Mouse (Mus musculus): ENCODE data around the gene Clca2. TPM values are rescaled to one million over a fixed set of nuclear protein-coding genes. Genes with fewer than 3 reads are reported as not detected.
"Not testable (repeated sequence)": the region's sequence is repeated elsewhere in the genome, so short reads cannot be mapped to it uniquely, and the experiment has no call there.

Clca2 gene
- polyA plus RNA-seq, 1 experiment from 2014 or later: 0.05 TPM

- Histone ChIP-seq H3K4me3 (no peak overlapping the region), H3K27ac (ENCODE audit: poor library complexity, severe bottlenecking) (no peak overlapping the region), H3K9ac (no peak overlapping the region), H3K4me1 (replicated peaks) (no peaks in the 10 kb centered on the region), H3K4me2 (no peak overlapping the region), H3K36me3 (no peaks in the 10 kb centered on the region), H3K9me3 (replicated peaks) (peaks cover 6% of the 10 kb centered on the region; the same call in 1 of the 2 replicates), H3K27me3 (replicated peaks) (no peaks in the 10 kb centered on the region)
- 77% methylated on average over 1 of the region's 1 CpGs for WGBS
- no peak for ATAC-seq (ENCODE audit: insufficient number of reproducible peaks, low FRiP score)
Observed at GRCm38 (mm10) chr3:145083081-145083480, 16.2 kb downstream of the Clca2 start.

GRCm38 (mm10) chr3:145080904-145081303, 18.3 kb downstream of the Clca2 start:
- H3K27ac ChIP-seq (ENCODE audit: poor library complexity, severe bottlenecking): no peak overlapping the region
- H3K27me3 ChIP-seq (replicated peaks): no peaks in the 10 kb centered on the region
- WGBS: 73% methylated on average over 8 of the region's 8 CpGs
- no peak overlapping the region for H3K9ac ChIP-seq
- H3K9me3 ChIP-seq (replicated peaks): peaks cover 6% of the 10 kb centered on the region; the same call in 1 of the 2 replicates
- H3K4me2 ChIP-seq: no peak overlapping the region
- no peak overlapping the region for H3K4me3 ChIP-seq
- no peak for ATAC-seq (ENCODE audit: insufficient number of reproducible peaks, low FRiP score)
- no peaks in the 10 kb centered on the region for H3K36me3 ChIP-seq
- H3K4me1 ChIP-seq (replicated peaks): no peaks in the 10 kb centered on the region

- Histone ChIP-seq H3K4me3 (no peak overlapping the region), H3K4me2 (no peak overlapping the region), H3K4me1 (replicated peaks) (no peaks in the 10 kb centered on the region), H3K36me3 (no peaks in the 10 kb centered on the region), H3K9ac (no peak overlapping the region), H3K27me3 (replicated peaks) (no peaks in the 10 kb centered on the region), H3K27ac (ENCODE audit: poor library complexity, severe bottlenecking) (no peak overlapping the region), H3K9me3 (replicated peaks) (no peaks in the 10 kb centered on the region)
- 84% methylated on average over 6 of the region's 6 CpGs for WGBS
- no peak for ATAC-seq (ENCODE audit: insufficient number of reproducible peaks, low FRiP score)
Observed at GRCm38 (mm10) chr3:145078405-145078804, 20.8 kb downstream of the Clca2 start.

- Histone ChIP-seq H3K4me1 (replicated peaks) (no peaks in the 10 kb centered on the region), H3K27me3 (replicated peaks) (no peaks in the 10 kb centered on the region), H3K36me3 (no peaks in the 10 kb centered on the region), H3K4me2 (no peak overlapping the region), H3K4me3 (no peak overlapping the region), H3K9me3 (replicated peaks) (no peaks in the 10 kb centered on the region), H3K27ac (ENCODE audit: poor library complexity, severe bottlenecking) (no peak overlapping the region), H3K9ac (no peak overlapping the region)
- 85% methylated on average over 3 of the region's 3 CpGs for WGBS
- no peak for ATAC-seq (ENCODE audit: insufficient number of reproducible peaks, low FRiP score)
Observed at GRCm38 (mm10) chr3:145072339-145072738, 26.9 kb downstream of the Clca2 start.

- no peaks in the 10 kb centered on the region for H3K27me3 ChIP-seq (replicated peaks)
- no peak overlapping the region for H3K4me3 ChIP-seq
- no peak overlapping the region for H3K27ac ChIP-seq (ENCODE audit: poor library complexity, severe bottlenecking)
- no peak for ATAC-seq (ENCODE audit: insufficient number of reproducible peaks, low FRiP score)
- H3K4me2 ChIP-seq: no peak overlapping the region
- H3K4me1 ChIP-seq (replicated peaks): no peaks in the 10 kb centered on the region
- H3K9me3 ChIP-seq (replicated peaks): no peaks in the 10 kb centered on the region
- 70% methylated on average over 4 of the region's 4 CpGs for WGBS
- no peak overlapping the region for H3K9ac ChIP-seq
- no peaks in the 10 kb centered on the region for H3K36me3 ChIP-seq
Observed at GRCm38 (mm10) chr3:145068964-145069363, 30.3 kb downstream of the Clca2 start.

- H3K4me2 ChIP-seq; H3K4me3 ChIP-seq; H3K4me1 ChIP-seq (replicated peaks); H3K27ac ChIP-seq (ENCODE audit: poor library complexity, severe bottlenecking); H3K9me3 ChIP-seq (replicated peaks); H3K27me3 ChIP-seq (replicated peaks); H3K9ac ChIP-seq; H3K36me3 ChIP-seq; ATAC-seq (ENCODE audit: insufficient number of reproducible peaks, low FRiP score): not testable (repeated sequence)
- 92% methylated on average over 3 of the region's 3 CpGs for WGBS
Observed at GRCm38 (mm10) chr3:145055138-145055537, 44.1 kb downstream of the Clca2 start.

- no peak overlapping the region for H3K4me2 ChIP-seq
- peaks cover 4% of the 10 kb centered on the region; the same call in 1 of the 2 replicates for H3K4me1 ChIP-seq (replicated peaks)
- H3K27ac ChIP-seq (ENCODE audit: poor library complexity, severe bottlenecking): no peak overlapping the region
- no peaks in the 10 kb centered on the region; the same call in 1 of the 2 replicates for H3K9me3 ChIP-seq (replicated peaks)
- ATAC-seq (ENCODE audit: insufficient number of reproducible peaks, low FRiP score): no peak
- 34% methylated on average over 3 of the region's 3 CpGs for WGBS
- H3K27me3 ChIP-seq (replicated peaks): no peaks in the 10 kb centered on the region
- no peak overlapping the region for H3K4me3 ChIP-seq
- H3K36me3 ChIP-seq: no peaks in the 10 kb centered on the region
- no peak overlapping the region for H3K9ac ChIP-seq
Observed at GRCm38 (mm10) chr3:145049820-145050219, 49.4 kb downstream of the Clca2 start.

GRCm38 (mm10) chr3:145038813-145039212, 60.4 kb downstream of the Clca2 start:
- no peak for ATAC-seq (ENCODE audit: insufficient number of reproducible peaks, low FRiP score)
- H3K36me3 ChIP-seq: no peaks in the 10 kb centered on the region
- H3K9ac ChIP-seq: no peak overlapping the region
- H3K27ac ChIP-seq (ENCODE audit: poor library complexity, severe bottlenecking): no peak overlapping the region
- no peaks in the 10 kb centered on the region for H3K4me1 ChIP-seq (replicated peaks)
- no peak overlapping the region for H3K4me2 ChIP-seq
- WGBS: 46% methylated on average over 3 of the region's 3 CpGs
- H3K4me3 ChIP-seq: no peak overlapping the region
- H3K9me3 ChIP-seq (replicated peaks): no peaks in the 10 kb centered on the region
- H3K27me3 ChIP-seq (replicated peaks): no peaks in the 10 kb centered on the region

GRCm38 (mm10) chr3:145032676-145033075, 66.6 kb downstream of the Clca2 start, which contains the start of gene Clca1:
Clca1 (minus strand) TSS chr3:145032776.
- Histone ChIP-seq H3K27ac (ENCODE audit: poor library complexity, severe bottlenecking) (no peak within 1 kb of the TSS), H3K36me3 (no peaks in the 10 kb centered on the region), H3K9me3 (replicated peaks) (no peaks in the 10 kb centered on the region), H3K4me1 (replicated peaks) (no peaks in the 10 kb centered on the region), H3K4me3 (no peak within 1 kb of the TSS), H3K9ac (no peak within 1 kb of the TSS), H3K4me2 (no peak within 1 kb of the TSS), H3K27me3 (replicated peaks) (no peaks in the 10 kb centered on the region)
- ATAC-seq (ENCODE audit: insufficient number of reproducible peaks, low FRiP score): no peak

- Histone ChIP-seq H3K9me3 (replicated peaks) (no peaks in the 10 kb centered on the region), H3K4me3 (no peak overlapping the region), H3K36me3 (no peaks in the 10 kb centered on the region), H3K27me3 (replicated peaks) (no peaks in the 10 kb centered on the region), H3K4me2 (no peak overlapping the region), H3K4me1 (replicated peaks) (no peaks in the 10 kb centered on the region), H3K9ac (no peak overlapping the region), H3K27ac (ENCODE audit: poor library complexity, severe bottlenecking) (no peak overlapping the region)
- WGBS: 47% methylated on average over 3 of the region's 3 CpGs
- ATAC-seq (ENCODE audit: insufficient number of reproducible peaks, low FRiP score): no peak
Observed at GRCm38 (mm10) chr3:145028036-145028435, 71.2 kb downstream of the Clca2 start.

- Histone ChIP-seq H3K4me3 (no peak overlapping the region), H3K9ac (no peak overlapping the region), H3K4me2 (no peak overlapping the region), H3K36me3 (no peaks in the 10 kb centered on the region), H3K27me3 (replicated peaks) (no peaks in the 10 kb centered on the region), H3K4me1 (replicated peaks) (no peaks in the 10 kb centered on the region), H3K9me3 (replicated peaks) (no peaks in the 10 kb centered on the region), H3K27ac (ENCODE audit: poor library complexity, severe bottlenecking) (no peak overlapping the region)
- ATAC-seq (ENCODE audit: insufficient number of reproducible peaks, low FRiP score): no peak
- WGBS: 28% methylated on average over 3 of the region's 3 CpGs
Observed at GRCm38 (mm10) chr3:145026750-145027149, 72.5 kb downstream of the Clca2 start.
